Mouse (Mus musculus): ENCODE results near the gene Atf7ip.

GRCm38 (mm10) chr6:136646207-136646606 lies 140.2 kb downstream of the Atf7ip start:
- TF ChIP-seq CTCF (IDR thresholded peaks at IDR 0.05; ENCODE audit: borderline replicate concordance, insufficient read depth, low read length) (no peak), POLR2A (IDR thresholded peaks at IDR 0.05; ENCODE audit: low read depth, low read length) (no peak)
